Mouse (Mus musculus) central nervous system, embryonic 18 days (tissue): ENCODE results near the gene Npepl1. TPM values are rescaled to one million over a fixed set of nuclear protein-coding genes. Genes with fewer than 3 reads are reported as not detected.

ENCODE experiments used
- polyA plus RNA-seq: library from polyadenylated mRNA; depleted of rRNA; stranded (reverse); fragments of >200 nt; gene quantifications from 2 replicates; pipeline ENCODE4 v1.2.3, GENCODE M21; 2012; rRNA removed

Gene Npepl1
- polyA plus RNA-seq = 28.9 and 30.3 TPM in 2 replicates

GRCm38 (mm10) chr2:174109991-174110782 is at the start of gene Npepl1:
TSS of gene Npepl1 (plus strand) at chr2:174110349.

GRCm38 (mm10) chr2:174075673-174076432 is 34.3 kb upstream of the Npepl1 start, which contains the start of gene Stx16:
TSS of gene Stx16 (plus strand) at chr2:174076308.

Other genes with a start within 250 kb of the Npepl1 start
- 55.1 and 62.3 TPM in 2 replicates for gene Stx16, start 34.0 kb upstream of the Npepl1 start, polyA plus RNA-seq
- gene Gnas, start 174.0 kb downstream of the Npepl1 start, polyA plus RNA-seq = 2,124 and 2,129 TPM in 2 replicates
- gene Gm20721, start 236.4 kb downstream of the Npepl1 start, polyA plus RNA-seq = 3.5 and 3.7 TPM in 2 replicates